Mouse (Mus musculus): Measurements from ENCODE around the gene AC161166.1. TPM values are rescaled to one million over a fixed set of nuclear protein-coding genes. Genes with fewer than 3 reads are reported as not detected.
"Not testable (repeated sequence)": the region's sequence is repeated elsewhere in the genome, so short reads cannot be mapped to it uniquely, and the experiment has no call there.

AC161166.1 gene
- total and polyA plus RNA-seq, 2 experiments from 2014 or later: 0.55 TPM; not detected in 1

GRCm38 (mm10) chr7:24517654-24518053, 5.4 kb upstream of the AC161166.1 start:
- 34% methylated on average over 6 of the region's 6 CpGs for WGBS
- ATAC-seq: peak; percentile 48
- Histone ChIP-seq H3K4me3 (ENCODE audit: low read length) (no peak overlapping the region), H3K36me3 (ENCODE audit: insufficient read depth, low read length) (no peaks in the 10 kb centered on the region), H3K27ac (peak overlapping the region; percentile 45), H3K27me3 (ENCODE audit: insufficient read depth, low read length) (no peaks in the 10 kb centered on the region), H3K4me2 (ENCODE audit: low read depth, low read length) (no peak overlapping the region), H3K9ac (replicated peaks; ENCODE audit: low read length) (no peak overlapping the region), H3K4me1 (ENCODE audit: insufficient read depth, low read length) (no peaks in the 10 kb centered on the region), H3K9me3 (ENCODE audit: low read length) (no peaks in the 10 kb centered on the region)
- peak; percentile 47 for DNase-seq (ENCODE audit: low spot score)
- TF ChIP-seq CTCF (IDR thresholded peaks at IDR 0.05; ENCODE audit: low read depth): no peak

GRCm38 (mm10) chr7:24517077-24517476, 4.8 kb upstream of the AC161166.1 start:
- ATAC-seq (no peak), DNase-seq (ENCODE audit: low spot score) (no peak)
- no peaks in the 10 kb centered on the region for H3K4me1 ChIP-seq (ENCODE audit: insufficient read depth, low read length)
- H3K4me3 ChIP-seq (ENCODE audit: low read length): no peak overlapping the region
- H3K9ac ChIP-seq (replicated peaks; ENCODE audit: low read length): no peak overlapping the region
- no peaks in the 10 kb centered on the region for H3K36me3 ChIP-seq (ENCODE audit: insufficient read depth, low read length)
- no peaks in the 10 kb centered on the region for H3K9me3 ChIP-seq (ENCODE audit: low read length)
- 37% methylated on average over 5 of the region's 5 CpGs for WGBS
- no peak for TF ChIP-seq CTCF (IDR thresholded peaks at IDR 0.05; ENCODE audit: low read depth)
- H3K27me3 ChIP-seq (ENCODE audit: insufficient read depth, low read length): no peaks in the 10 kb centered on the region
- H3K4me2 ChIP-seq (ENCODE audit: low read depth, low read length): no peak overlapping the region
- peak overlapping the region; percentile 32; the same call in 1 of the 2 replicates for H3K27ac ChIP-seq

- H3K27me3 ChIP-seq (ENCODE audit: insufficient read depth, low read length); H3K36me3 ChIP-seq (ENCODE audit: insufficient read depth, low read length); H3K27ac ChIP-seq; H3K4me1 ChIP-seq (ENCODE audit: insufficient read depth, low read length); H3K9ac ChIP-seq (replicated peaks; ENCODE audit: low read length); H3K4me2 ChIP-seq (ENCODE audit: low read depth, low read length); H3K9me3 ChIP-seq (ENCODE audit: low read length); H3K4me3 ChIP-seq (ENCODE audit: low read length): not testable (repeated sequence)
- peak; percentile 58 for TF ChIP-seq CTCF (IDR thresholded peaks at IDR 0.05; ENCODE audit: low read depth)
- WGBS: 65% methylated on average over 8 of the region's 8 CpGs
- DNase-seq (ENCODE audit: low spot score) (peak; percentile 74), ATAC-seq (peak; percentile 31)
Measured at GRCm38 (mm10) chr7:24516319-24516718, 4.1 kb upstream of the AC161166.1 start.

- DNase-seq (ENCODE audit: low spot score) (no peak), ATAC-seq (peak; percentile 2)
- H3K4me3 ChIP-seq (ENCODE audit: low read length): peak overlapping the region; percentile 60
- 1% methylated on average over 20 of the region's 20 CpGs for WGBS
- no peaks in the 10 kb centered on the region for H3K9me3 ChIP-seq (ENCODE audit: low read length)
- 0 out of 2 replicates have a peak, but pooled peaks cover under 1% of the 10 kb centered on the region for H3K36me3 ChIP-seq (ENCODE audit: insufficient read depth, low read length)
- H3K27ac ChIP-seq: peak overlapping the region; percentile 100
- peak overlapping the region; percentile 80 for H3K4me2 ChIP-seq (ENCODE audit: low read depth, low read length)
- no peaks in the 10 kb centered on the region for H3K27me3 ChIP-seq (ENCODE audit: insufficient read depth, low read length)
- peaks cover 14% of the 10 kb centered on the region for H3K4me1 ChIP-seq (ENCODE audit: insufficient read depth, low read length)
- peak overlapping the region; percentile 78 for H3K9ac ChIP-seq (replicated peaks; ENCODE audit: low read length)
- TF ChIP-seq CTCF (IDR thresholded peaks at IDR 0.05; ENCODE audit: low read depth): no peak
Measured at GRCm38 (mm10) chr7:24507726-24508114, 4.5 kb downstream of the AC161166.1 start.

GRCm38 (mm10) chr7:24506838-24507725, 5.2 kb downstream of the AC161166.1 start, which contains the start of gene Zfp428:
Zfp428 (plus strand) TSS chr7:24507006.
- peak; percentile 96 for DNase-seq (ENCODE audit: low spot score)
- Histone ChIP-seq H3K36me3 (ENCODE audit: insufficient read depth, low read length) (0 out of 2 replicates have a peak, but pooled peaks cover 6% of the 10 kb centered on the region), H3K4me2 (ENCODE audit: low read depth, low read length) (peak within 1 kb of the TSS; percentile 80), H3K9me3 (ENCODE audit: low read length) (no peaks in the 10 kb centered on the region), H3K27me3 (ENCODE audit: insufficient read depth, low read length) (no peaks in the 10 kb centered on the region), H3K9ac (replicated peaks; ENCODE audit: low read length) (peak within 1 kb of the TSS; percentile 78), H3K4me1 (ENCODE audit: insufficient read depth, low read length) (peaks cover 14% of the 10 kb centered on the region), H3K4me3 (ENCODE audit: low read length) (peak within 1 kb of the TSS; percentile 60), H3K27ac (peak within 1 kb of the TSS; percentile 100)
- TF ChIP-seq CTCF (IDR thresholded peaks at IDR 0.05; ENCODE audit: low read depth): no peak
- under 1% methylated on average over 81 of the region's 84 CpGs for WGBS
- peak; percentile 94 for ATAC-seq

GRCm38 (mm10) chr7:24506476-24506837, 5.8 kb downstream of the AC161166.1 start:
- Histone ChIP-seq H3K4me2 (ENCODE audit: low read depth, low read length) (peak overlapping the region; percentile 80), H3K9ac (replicated peaks; ENCODE audit: low read length) (peak overlapping the region; percentile 78), H3K27me3 (ENCODE audit: insufficient read depth, low read length) (no peaks in the 10 kb centered on the region), H3K9me3 (ENCODE audit: low read length) (no peaks in the 10 kb centered on the region), H3K27ac (peak overlapping the region; percentile 100), H3K36me3 (ENCODE audit: insufficient read depth, low read length) (0 out of 2 replicates have a peak, but pooled peaks cover 6% of the 10 kb centered on the region), H3K4me1 (ENCODE audit: insufficient read depth, low read length) (peaks cover 14% of the 10 kb centered on the region), H3K4me3 (ENCODE audit: low read length) (peak overlapping the region; percentile 60)
- DNase-seq (ENCODE audit: low spot score): peak; percentile 81
- ATAC-seq: peak; percentile 11
- TF ChIP-seq CTCF (IDR thresholded peaks at IDR 0.05; ENCODE audit: low read depth): no peak
- WGBS: 0% methylated on average over 12 of the region's 12 CpGs

Measured in hindbrain, postnatal 0 days (tissue).